Mouse (Mus musculus): ENCODE data around the gene Lama1.

DNA sequence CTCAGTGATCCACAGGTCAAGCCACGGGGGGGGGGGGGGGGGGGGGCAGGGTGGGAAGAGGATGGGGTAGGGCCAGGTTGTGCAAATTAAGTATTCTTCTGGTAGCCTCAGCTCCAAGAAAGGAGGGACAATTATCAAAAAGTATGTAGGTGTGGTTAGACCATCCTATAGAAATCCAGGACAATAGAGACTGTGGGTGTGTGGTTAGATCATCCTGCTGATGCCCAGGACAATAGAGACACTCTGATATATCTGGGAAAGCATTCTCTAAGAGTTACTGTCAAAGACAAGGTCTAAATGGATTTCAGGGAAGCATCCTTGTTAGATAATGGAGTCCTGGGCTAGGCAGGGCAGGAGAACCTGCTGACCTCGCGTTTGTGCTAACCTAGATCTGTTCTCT lies 3.2 kb upstream of the Lama1 start:
- TF ChIP-seq CTCF (conservative IDR thresholded peaks at IDR 0.05; ENCODE audit: low read length): no peak
- TF ChIP-seq NANOG (IDR thresholded peaks at IDR 0.05; ENCODE audit: borderline replicate concordance, low read length): 0 out of 2 replicates have a peak, but pooled peaks have one; percentile 44
